Mouse (Mus musculus): ENCODE measurements around the gene 9130008F23Rik.

9130008F23Rik gene

DNA sequence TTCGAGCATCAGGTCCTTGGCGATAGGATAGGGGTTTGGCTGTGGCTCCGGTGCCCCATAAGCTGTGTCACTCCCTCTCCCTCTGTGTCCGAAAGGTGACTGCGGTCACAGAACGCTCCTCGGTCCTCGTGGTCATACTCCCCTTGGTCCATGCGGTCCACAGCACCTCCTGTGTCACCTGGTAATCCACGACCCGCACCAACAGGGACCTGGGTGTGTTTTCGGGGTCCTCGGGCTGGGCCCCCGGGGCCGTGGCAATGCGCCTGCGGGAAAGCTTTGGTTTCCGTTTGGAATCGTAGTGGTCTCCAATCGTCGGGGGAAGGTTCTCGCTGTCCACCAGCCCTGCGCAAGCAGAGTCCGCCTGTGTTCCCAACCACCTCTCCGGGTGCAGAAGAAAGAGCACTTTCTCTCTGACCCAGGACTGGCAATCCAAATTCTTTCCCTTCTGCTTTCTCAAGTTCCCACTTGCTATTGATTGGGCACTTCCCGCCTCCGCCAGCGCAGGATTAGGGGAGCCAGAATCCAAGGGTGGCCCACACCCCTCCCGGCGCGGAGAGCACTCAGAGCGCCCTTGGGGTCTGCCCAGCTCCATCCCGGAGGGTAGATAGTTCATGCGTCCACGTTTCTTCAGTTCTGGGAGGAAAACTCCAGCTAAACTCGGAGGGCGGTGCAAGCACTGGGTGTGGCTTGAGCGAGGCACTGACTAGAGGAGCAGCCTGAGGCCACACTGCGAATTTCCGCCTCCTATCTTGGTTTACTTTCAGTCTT, at the start of gene 9130008F23Rik:
9130008F23Rik (minus strand) TSS at position 636 of the 768 bp plus-strand sequence.
- DNase-seq (ENCODE audit: low read depth, low spot score), result no peak

DNA sequence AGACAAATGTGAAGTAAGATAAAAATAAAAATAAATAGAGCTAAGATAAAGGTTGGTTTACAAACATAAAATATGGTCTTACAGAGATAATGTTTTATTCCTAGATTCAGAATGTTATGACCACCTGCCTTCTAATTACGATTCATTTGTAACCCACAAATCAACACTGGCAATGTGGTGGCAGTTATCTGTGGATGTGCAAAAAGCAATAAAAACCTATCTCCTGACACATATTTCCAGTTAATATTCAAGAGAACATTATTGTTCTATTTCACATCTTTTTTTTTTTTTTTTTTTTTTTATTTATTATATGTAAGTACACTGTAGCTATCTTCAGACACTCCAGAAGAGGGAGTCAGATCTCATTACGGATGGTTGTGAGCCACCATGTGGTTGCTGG, 35.1 kb upstream of the 9130008F23Rik start:
- DNase-seq (ENCODE audit: low read depth, low spot score), result no peak

DNA sequence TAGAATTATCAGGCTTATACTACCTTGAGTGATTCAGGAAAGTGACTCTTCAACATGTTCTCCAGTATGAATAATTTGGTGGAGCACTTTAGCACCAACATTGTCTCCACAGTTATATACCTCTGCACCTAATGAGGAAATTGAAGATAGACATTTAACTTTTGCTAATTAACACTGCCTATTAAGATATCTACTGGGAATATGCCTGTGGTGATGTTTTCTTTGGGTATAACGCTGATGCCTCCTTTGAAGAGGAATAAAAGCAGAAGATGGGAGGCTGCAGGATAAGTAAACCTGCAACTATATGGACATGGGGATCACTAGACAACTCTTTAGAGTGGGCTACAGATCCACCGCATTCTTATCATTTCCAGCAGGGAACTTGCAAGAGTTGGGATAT, 33.9 kb upstream of the 9130008F23Rik start, which contains the start of gene Glyatl3:
Glyatl3 (minus strand) TSS at position 101 of the 400 bp plus-strand sequence.
- no peak for DNase-seq (ENCODE audit: low read depth, low spot score)

DNA sequence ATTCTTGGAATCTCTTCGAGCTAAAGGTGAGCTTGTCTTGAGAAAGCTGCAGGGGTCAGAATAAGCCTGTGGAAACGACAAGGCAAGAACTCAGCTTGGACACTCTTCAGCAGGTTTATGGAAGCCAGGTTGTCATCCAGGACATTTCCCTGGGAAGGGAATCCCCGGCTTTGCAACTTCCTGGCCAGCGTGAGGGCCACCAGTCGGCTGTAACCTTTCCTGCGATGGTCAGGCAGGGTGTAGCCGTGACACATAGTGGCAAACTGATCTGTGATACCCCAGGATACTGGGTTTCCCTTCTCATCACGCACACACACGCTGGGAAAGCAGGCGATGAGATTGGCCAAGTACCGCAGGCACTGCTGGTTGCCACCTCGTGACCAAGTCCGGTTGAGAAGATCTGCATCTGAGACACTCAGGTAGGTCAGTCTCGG, 24.4 kb upstream of the 9130008F23Rik start:
- no peak for DNase-seq (ENCODE audit: low read depth, low spot score)

DNA sequence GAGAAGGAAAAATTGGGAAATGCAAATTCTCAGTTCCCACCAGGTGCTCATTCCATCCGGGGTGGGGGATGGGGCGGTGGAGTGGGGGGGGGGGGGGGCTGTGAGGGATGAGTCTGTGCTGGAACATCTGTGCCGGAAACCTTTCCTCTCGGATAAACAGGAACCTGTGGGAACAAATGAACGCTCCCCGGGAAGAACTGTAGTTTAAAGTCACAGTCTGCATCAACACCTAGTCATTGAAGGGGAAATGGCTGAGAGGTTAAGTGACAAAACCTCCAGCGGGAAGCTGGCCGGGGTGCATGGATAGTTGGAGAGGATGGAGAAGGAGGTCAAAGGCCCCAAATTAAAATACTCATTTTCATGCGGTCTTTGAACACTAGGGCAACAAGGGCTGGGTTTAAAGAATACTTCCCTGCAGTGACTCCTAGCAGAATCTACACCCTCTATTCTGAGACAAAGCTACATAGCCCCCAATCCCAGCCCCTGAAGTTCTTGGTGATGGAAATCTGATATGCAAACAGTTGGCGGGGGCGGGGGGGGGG, 23.8 kb upstream of the 9130008F23Rik start:
- DNase-seq (ENCODE audit: low read depth, low spot score), result no peak

DNA sequence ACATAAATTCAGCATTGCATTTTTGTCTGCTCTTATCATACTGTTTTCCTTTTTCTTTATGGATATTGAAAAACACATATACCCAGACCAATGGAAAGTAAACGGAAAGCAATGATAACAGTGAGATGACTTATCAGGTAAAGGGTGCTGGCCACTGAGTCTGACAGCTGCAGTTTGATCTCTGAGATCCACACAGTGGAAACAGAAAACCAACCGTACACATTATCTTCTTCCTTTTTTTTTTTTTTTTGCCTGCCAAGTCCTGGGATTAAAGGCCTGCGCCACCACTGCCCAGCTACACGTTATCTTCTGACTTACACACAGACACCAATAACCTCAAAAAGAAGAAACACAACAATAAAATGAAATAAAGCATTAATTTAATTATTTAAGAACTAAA, 23.0 kb upstream of the 9130008F23Rik start:
- DNase-seq (ENCODE audit: low read depth, low spot score), result no peak

DNA sequence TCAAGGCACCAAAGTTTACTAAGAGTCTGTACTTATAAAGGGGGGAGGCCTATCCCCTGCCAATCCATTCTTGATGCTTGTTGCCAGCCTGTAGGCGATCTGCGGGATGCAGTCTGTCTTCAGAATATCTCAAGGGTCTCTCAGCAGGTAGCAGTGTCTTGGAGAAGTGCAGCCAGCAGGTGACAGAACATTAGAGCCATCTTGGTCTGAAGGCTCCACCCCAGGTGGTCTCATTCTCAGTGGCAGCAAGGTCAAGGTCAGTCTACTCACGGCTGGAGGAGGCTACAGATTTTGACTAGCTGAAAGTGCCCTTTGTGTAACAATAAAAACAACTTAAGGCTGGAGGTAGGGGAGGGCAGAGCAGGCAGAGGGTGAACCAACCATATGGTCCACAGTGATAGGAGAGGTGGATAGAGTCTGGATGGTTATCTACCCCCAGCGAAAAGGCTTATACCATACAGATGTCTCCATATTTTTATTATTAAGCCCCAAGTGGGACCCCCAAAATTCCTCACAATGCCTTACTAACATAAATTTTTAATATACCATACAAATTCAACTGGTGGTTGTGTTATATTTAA, 19.5 kb upstream of the 9130008F23Rik start:
- no peak for DNase-seq (ENCODE audit: low read depth, low spot score)

DNA sequence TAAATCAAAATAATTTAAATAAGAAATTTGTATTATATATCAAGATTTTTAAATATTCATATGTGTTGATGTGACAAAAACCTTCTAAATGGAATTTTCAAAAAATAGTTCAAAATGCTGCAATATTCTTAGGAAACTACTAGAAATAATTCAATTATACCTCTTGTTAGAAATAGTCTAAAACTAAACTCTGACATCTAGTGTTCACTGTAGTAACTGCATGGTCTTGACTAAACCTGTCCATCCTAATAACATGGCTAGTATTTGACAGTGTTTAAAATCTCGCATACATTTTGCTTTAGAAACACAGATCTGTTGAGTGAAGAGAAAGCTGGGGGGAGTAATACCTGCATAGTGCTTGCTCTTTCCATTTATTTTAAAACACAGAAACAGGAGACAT, 16.5 kb upstream of the 9130008F23Rik start:
- no peak for DNase-seq (ENCODE audit: low read depth, low spot score)

DNA sequence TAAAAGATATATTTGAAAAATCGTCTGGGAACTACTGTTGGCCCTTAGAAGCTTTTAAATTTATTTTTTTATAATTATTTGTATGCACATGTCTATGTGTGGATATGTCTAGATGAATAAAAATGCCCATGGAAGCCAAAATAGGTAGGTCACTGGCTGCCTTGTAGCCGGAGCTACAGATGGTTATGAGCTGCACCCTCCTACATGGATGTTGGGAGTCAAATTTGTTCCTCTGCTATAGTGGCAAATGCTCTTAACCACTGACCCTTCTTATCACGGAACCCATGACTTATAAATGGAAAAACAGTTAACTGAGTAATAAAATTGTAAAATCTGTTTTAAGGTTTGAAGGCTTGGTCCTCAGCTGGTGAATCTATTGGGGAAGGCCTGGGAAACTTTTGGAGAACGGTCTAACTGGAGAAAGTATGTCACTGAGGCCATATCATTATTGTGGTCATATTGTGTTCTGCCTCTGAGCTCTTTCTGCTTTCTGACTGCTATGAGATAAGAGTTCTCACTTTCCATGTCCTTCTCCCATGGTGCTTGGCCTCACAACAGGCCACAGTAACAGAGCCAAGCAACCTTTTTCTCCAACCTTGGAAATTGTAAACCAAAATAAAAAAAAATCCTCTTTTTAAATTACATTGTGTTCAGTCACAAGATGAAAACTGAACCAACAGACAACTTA, 7.6 kb upstream of the 9130008F23Rik start:
- no peak for DNase-seq (ENCODE audit: low read depth, low spot score)

DNA sequence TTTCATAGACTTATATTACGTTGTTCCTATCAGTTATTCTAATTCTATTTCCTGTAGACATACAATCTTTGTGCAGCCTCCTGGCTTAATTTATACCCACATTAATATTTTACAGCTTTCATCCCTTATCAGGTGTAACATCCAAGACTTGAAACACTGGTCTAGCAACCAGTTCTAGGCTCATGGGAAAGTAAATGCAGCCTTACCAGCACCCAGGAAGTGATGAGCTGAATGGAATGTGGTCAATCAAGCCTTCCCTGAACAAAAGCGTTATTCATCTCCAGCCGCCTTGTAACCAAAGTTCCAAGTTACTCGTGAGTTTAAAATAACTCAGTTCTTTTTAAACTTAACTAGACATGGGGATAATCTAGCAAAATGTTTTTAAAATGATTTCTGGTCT, 4.8 kb upstream of the 9130008F23Rik start:
- DNase-seq (ENCODE audit: low read depth, low spot score), result no peak

DNA sequence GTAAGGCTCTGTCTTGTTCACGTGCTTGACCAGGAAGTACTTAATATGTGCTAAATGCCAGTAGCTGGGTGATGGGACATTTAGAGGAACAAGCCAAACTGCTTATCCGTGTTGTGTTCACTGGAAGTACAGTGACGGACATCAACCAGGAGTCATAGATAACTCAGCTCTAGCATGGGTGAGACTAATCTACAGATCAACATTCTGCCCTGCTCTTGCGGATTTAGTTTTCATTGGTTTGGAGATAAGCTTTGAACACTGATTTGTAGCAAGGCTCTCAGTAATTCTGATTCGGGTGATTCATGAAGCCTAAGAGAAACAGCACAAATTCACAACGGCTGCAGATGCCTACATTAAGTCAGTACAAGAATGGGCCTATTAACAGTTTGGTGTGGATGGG, 1.8 kb upstream of the 9130008F23Rik start:
- no peak for DNase-seq (ENCODE audit: low read depth, low spot score)

DNA sequence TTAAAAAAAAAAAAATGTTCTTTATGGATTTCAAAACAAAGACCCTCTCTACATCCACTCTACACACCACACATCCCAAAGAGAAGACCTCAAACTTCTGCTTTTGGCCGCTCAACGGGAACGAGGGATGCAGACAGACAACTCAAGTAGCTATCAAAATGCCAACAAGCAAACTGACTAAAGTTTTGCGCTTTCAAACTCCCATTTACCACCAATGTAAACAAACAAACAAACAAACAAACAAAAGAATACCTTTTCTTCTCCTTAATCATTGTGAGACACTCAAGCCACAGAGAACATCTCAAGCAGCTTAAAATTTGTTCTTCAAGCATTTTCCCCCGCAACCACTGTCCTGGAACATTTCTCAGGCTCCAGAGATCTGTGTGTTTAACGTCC, 833 bp downstream of the 9130008F23Rik start:
- no peak for DNase-seq (ENCODE audit: low read depth, low spot score)

DNA sequence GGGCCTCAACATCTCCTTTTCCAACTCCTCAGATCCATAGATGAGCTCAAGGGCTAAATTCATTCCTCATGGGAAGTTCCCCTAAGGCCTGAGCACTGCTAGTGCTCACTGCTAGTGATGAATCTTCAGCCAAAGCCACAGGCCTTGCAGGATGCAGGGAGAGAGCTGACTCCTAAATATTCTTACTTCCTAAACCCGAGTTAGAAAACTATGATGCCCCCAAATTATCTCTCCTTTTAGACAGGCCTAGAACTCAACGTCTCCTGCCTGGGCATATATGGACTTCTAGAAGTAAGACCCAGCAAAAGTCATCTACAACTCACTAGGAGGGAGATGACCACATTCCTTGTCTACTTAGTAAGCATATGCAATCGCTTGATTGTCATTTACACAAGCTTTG, 2.6 kb downstream of the 9130008F23Rik start:
- no peak for DNase-seq (ENCODE audit: low read depth, low spot score)

DNA sequence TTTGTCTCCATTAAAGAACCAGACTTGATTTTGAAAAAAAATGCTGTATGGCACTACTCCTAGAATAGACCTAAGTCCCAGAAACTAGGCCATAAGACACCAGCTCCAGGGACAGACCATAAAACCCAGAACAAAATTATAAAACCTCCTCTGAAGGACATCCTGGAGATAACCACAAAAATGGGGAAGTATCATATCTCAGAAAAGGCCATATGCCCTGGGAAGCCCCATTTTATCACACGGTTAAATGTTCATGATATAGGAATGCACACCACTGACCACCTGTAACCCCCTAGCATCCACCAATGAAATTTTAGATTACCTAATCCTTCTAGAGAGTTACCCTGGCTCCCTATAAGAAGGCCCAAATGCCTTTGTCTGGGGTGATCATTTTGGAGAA, 4.8 kb downstream of the 9130008F23Rik start:
- no peak for DNase-seq (ENCODE audit: low read depth, low spot score)

DNA sequence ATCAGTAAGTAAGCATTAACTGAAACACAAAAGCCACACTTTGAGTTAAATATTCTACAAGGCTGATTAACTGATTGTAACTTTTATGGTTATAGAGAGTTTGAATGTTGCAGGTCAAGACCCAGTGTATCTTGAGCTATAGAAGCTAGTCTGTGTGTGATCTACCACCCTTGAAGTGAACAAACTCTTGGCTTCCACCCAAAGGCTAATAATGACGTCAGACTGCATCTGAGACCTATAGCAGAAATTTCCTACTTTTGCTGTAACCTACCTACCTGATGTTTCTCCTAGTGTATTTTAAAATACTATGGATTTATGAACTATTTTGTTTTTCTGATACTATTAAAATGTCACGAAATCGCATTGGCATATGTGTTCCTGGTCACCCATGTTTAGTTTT, 5.7 kb downstream of the 9130008F23Rik start:
- DNase-seq (ENCODE audit: low read depth, low spot score), result no peak

DNA sequence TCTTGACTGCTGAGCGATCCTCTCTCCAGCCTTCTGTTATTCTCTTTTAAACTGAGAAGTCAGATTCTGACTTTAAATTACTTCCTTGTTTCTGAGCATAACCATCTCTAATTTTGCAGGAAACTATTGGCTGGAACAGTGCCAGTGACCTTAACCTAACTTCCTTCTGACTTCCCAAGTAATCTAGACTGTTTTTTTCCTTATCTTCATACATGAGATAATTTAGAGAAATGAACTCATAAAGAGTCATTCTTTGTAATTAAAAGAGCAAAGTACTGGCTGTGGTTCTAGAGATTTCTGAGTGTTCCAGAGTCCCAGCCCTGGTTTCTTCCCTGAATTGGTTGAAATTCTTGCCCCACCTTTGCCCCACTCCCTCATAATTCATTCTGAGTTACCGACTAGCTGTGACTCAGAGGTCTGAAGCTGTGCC, 6.8 kb downstream of the 9130008F23Rik start:
- no peak for DNase-seq (ENCODE audit: low read depth, low spot score)

DNA sequence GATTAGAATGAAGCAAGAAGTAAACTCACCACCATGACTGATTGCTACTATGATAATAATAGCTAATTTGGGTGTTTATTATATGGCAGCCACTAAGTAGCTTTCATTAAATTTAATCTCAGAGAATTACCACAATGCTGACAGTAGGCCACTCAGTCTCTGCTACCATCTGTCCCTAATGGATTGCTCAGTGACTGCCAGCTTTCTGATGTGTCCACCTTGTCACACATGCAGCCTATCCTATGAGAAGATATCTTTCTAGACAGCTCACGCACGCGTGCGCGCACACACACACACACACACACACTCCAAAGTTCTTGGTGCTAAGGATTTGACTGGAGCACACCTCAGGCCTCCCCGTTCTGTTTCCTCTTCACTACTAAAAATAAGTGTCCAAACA, 7.7 kb downstream of the 9130008F23Rik start:
- no peak for DNase-seq (ENCODE audit: low read depth, low spot score)

DNA sequence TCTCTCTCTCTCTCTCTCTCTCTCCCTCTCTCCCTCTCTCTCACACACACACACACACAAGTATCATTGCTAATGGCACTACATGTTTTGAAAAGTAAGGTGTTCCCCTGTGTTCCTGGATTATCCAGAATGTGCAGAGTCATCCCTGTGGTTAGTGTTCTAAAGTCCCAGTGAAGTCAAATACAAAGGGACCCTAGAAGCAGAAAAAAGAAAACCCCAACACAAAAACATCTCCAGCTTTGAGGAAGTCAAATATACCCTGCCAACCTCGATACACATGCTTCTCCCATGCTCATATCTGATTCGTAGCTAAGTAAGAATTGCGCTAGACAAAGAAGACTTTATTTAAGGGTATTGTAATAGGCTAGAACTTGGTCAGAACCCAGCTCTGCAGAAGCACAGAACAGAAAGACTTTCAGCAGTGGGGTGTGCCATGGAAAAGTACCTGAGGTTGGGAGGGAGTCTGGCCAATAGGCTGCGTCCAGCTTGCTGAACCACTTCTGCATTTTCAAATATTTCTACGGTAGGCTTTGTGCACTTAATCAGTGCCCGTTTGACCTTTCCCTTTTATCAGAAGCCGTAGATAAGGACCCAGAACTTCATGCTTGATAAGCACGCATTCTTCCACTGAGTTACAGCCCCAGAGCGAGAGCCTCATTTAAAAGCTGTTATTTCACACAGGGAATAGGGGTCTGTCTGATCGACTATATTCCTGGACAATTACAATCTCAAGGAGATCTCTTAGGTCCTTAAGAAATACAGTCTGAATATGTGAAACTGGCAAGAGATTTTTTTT, 11.2 kb downstream of the 9130008F23Rik start:
- DNase-seq (ENCODE audit: low read depth, low spot score), result no peak

DNA sequence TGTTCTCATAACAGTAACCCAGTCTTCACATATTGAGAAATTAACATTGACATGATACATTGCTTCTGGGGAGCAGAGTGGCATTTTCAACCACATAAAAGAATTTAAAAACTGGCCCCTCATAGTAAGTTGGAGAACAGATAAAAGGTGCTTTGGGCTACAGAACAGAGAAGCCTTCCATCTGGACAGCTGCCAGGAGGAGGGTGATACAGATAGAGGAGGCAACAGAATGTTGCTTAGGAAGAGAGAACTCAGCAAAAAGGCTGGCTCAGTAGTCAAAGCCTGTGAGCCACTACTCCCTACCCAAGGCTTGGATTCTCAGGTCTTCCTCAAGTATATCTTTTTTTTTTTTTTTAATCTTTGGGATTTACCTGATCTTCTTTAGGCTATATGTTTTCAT, 25.3 kb downstream of the 9130008F23Rik start:
- no peak for DNase-seq (ENCODE audit: low read depth, low spot score)

DNA sequence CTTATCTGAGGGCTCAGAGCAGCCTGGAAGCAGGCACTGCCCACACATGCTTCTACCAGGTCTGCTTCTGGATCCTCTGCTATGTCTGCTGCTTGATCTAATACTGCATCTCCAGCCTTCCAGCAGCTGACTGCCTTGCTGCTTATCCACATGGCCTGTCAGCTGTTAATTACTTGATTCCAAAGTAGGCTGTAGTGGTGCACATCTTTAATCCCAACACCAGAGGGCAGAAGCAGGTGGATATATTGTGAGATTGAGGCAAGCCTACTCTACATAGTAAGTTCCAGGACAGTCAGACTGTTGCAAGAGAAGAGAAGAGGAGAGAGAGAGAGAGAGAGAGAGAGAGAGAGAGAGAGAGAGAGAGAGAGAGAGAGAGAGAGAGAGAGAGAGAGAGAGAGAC, 43.1 kb downstream of the 9130008F23Rik start:
- no peak for DNase-seq (ENCODE audit: low read depth, low spot score)

DNA sequence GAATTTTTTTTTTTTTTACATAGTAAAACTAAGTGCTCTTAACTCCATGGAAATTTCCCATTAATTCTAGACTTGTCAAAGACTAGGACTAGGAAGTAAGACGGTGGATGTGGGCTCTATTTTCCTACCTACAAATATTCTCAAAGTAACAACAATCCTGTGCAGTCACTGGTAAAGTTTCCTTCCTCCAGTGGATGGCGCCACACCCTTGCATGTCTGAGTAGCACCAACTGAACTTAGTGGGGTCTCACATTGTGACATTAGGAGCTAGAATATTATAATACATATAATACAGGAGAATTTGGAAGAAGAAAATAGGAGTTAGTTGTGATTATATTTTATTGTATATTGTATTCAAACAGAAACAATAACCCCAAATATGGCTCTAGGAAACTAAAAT, 48.5 kb downstream of the 9130008F23Rik start:
- no peak for DNase-seq (ENCODE audit: low read depth, low spot score)
